Mouse (Mus musculus) hindlimb bud, embryonic 11.5 days (tissue): Measurements from ENCODE around the gene Bcl6.

Experiments
- DNase-seq: peaks from one replicate; pipeline ENCODE4 v3.0.0-alpha.2; 2012; ENCODE audit warnings: low read depth, low spot score; ENCODE audit errors: extremely low spot score

Gene Bcl6

GRCm38 (mm10) chr16:23991170-23991569, 2.5 kb upstream of the Bcl6 start:
- DNase-seq, result no peak

- no peak for DNase-seq
Measured at GRCm38 (mm10) chr16:23990161-23990970, 1.7 kb upstream of the Bcl6 start.

- no peak for DNase-seq
Measured at GRCm38 (mm10) chr16:23989209-23990160, 833 bp upstream of the Bcl6 start.

GRCm38 (mm10) chr16:23988157-23988465, 541 bp downstream of the Bcl6 start:
- no peak for DNase-seq

- DNase-seq, result no peak
Measured at GRCm38 (mm10) chr16:23987341-23988156, 1.1 kb downstream of the Bcl6 start.

GRCm38 (mm10) chr16:23986871-23987270, 1.8 kb downstream of the Bcl6 start:
- DNase-seq, result no peak

- DNase-seq, result no peak
Measured at GRCm38 (mm10) chr16:23986176-23986575, 2.5 kb downstream of the Bcl6 start.

- no peak for DNase-seq
Measured at GRCm38 (mm10) chr16:23985467-23985861, 3.2 kb downstream of the Bcl6 start.

- no peak for DNase-seq
Measured at GRCm38 (mm10) chr16:23984760-23985466, 3.7 kb downstream of the Bcl6 start.

- DNase-seq, result peak; percentile 86
Measured at GRCm38 (mm10) chr16:23984183-23984582, 4.5 kb downstream of the Bcl6 start.

GRCm38 (mm10) chr16:23982891-23983588, 5.6 kb downstream of the Bcl6 start:
- DNase-seq, result no peak

GRCm38 (mm10) chr16:23981925-23982851, 6.5 kb downstream of the Bcl6 start:
- DNase-seq, result peak; percentile 88

- DNase-seq, result no peak
Measured at GRCm38 (mm10) chr16:23980991-23981720, 7.5 kb downstream of the Bcl6 start.

- DNase-seq, result no peak
Measured at GRCm38 (mm10) chr16:23980201-23980870, 8.3 kb downstream of the Bcl6 start.

- no peak for DNase-seq
Measured at GRCm38 (mm10) chr16:23979446-23979845, 9.2 kb downstream of the Bcl6 start.

GRCm38 (mm10) chr16:23978495-23978894, 10.2 kb downstream of the Bcl6 start:
- no peak for DNase-seq

- DNase-seq, result no peak
Measured at GRCm38 (mm10) chr16:23977732-23978131, 10.9 kb downstream of the Bcl6 start.

- DNase-seq, result no peak
Measured at GRCm38 (mm10) chr16:23976196-23976595, 12.5 kb downstream of the Bcl6 start.
